Mouse (Mus musculus) lung, postnatal 0 days (tissue): Measurements from ENCODE around the gene Gpc1.

Experiments
- CTCF ChIP-seq: IDR thresholded peaks from 2 replicates; pipeline ENCODE4 v1.5.1; 2016; ENCODE audit warnings: antibody characterized with exemption, mild to moderate bottlenecking
- EP300 ChIP-seq: IDR thresholded peaks from 2 replicates; pipeline ENCODE4 v1.6.1; 2016; ENCODE audit warnings: antibody characterized with exemption, mild to moderate bottlenecking, control low read depth

- TF ChIP-seq CTCF (no peak), EP300 (no peak)
Observed at GRCm38 (mm10) chr1:92902786-92903185, 71.3 kb downstream of the Gpc1 start, which contains the start of gene Ankmy1.
